Mouse (Mus musculus): ENCODE data around the gene Ncf4.

The Ncf4 gene

DNA sequence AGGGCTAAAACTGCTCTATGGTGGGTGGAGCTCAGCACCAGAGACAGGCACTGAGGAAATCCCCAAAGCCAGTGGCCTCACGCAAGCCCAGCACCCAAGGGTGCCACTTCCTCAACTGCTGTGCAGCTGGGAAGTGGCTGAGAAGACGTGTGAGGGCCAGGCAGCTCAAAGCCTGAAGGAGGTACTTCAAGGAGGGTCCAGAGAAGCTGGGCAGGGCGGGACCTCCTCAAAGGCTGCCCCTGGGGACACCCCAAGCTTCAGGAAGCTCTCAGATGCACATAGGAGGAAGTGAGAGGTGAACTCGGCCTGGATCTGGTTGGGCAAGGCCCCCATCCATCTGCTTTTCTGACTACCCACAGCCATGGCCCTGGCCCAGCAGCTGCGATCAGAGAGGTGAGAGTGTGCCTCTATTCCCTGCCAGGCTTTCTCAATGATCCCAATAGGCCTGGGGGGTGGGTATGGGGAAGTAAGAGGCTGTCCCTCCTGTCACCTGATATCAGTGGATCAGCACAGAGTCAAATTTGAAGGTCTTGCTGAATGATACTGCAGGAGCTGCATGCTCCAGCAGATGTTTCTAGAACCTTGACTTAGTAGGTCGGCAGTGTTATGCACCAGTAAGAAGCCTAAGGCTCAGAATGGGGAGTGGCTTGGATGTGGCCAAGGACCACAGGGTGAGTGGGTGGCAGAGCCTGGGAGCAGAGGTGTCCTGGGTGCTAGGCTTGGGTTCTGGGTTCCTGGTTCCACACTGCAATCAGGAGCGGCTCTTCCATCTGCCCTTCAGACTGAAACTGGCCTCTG is at the start of gene Ncf4:
Ncf4 (plus strand) TSS at position 107 of the 798 bp plus-strand sequence.
- WGBS = 76% methylated on average over 7 of the region's 7 CpGs

DNA sequence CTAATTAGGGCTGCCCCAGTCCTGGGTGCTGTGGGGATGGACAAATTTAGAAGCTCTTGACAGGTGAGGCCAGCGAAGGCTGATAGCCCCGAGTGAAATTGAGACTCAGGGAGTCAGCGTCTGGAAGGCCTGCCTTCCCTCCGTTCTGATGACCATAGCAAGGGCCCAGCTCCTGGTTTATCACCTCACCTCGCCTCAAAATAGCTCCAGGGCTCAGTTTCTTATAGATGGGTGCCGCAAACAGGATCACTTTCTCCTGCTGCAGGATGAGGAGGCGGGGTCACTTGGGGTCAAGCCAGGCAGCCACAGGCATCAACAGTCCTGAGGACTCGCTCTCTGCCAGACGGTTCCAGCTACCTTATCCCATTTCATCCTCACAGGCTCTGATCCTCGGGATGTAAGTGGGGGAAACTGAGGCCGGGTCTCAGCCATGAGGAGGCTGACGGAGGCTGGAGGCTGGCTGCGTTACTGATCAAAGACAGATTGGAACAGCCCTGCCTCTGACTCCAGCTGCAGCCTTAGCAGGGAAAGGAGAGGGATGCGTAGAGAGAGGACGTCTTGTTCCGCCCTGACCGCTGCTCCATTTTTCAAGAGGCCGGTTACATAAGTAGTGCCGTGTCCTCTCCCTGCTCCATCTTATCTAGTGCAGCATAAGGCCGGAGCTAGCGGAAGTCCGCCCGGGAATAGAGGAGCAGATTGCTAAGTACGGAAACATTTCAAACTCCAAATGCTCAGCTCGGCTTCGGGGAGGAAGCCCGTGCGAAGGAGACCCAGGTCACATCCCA is 49.3 kb upstream of the Ncf4 start:
- WGBS = 65% methylated on average over 28 of the region's 28 CpGs

DNA sequence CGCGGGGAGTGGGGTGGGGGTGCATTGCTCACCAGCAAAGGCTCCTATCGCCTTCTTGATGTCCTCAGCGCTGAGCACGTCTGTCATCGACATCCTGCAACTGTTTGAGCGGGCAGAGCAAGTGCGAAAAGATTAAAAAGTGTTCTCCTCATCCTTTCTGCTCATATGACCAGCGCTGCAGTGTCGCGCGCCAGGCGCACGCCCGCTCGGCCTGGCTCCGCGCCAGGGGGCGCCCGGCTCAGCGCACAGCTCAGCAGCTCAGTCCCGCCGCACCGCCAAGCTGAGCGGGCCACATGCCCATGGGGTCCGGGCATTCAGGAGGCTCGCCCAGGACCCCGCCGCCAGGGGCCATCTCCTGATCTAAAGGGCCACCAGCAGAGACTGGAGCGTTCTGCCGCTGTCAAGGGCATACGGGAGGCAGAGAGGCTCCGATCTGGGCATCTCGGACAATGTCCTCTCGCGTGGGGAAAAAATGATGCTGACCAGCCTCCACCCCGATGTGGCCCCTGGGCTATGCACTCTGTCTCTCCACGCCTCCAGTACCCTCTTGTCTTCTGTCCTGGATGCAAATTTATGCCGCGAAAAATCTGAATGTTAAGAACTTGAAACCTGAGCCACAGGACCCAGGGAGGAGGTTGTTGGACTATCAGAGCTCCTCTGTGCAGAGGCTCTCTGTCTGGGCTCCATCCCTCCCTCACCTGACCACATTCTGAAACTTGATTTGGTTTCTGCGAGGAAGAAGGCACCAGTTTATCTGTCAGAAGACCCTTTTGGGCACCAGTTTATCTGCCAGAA is 40.4 kb upstream of the Ncf4 start:
- WGBS = 5% methylated on average over 41 of the region's 41 CpGs

DNA sequence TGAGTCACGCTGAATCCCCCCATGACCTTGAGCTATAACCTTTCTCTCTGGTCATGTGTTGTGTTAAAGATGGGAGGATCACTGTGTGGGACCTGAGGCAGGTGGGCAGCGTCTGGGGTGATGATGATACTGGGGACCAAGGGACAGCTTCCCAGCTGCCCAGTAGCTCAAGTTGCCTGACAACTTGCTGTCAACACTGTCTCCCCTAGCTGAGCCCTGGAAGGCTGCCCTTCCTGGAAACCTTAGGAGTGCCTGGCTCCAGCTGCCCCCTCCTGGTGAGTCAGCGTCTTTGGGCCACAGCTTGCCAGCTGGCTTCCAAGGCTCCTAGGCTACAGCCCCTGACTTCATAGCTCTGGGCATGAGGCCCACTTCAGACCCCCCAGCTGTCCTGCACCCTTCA is 39.4 kb upstream of the Ncf4 start:
- 48% methylated on average over 3 of the region's 3 CpGs for WGBS

DNA sequence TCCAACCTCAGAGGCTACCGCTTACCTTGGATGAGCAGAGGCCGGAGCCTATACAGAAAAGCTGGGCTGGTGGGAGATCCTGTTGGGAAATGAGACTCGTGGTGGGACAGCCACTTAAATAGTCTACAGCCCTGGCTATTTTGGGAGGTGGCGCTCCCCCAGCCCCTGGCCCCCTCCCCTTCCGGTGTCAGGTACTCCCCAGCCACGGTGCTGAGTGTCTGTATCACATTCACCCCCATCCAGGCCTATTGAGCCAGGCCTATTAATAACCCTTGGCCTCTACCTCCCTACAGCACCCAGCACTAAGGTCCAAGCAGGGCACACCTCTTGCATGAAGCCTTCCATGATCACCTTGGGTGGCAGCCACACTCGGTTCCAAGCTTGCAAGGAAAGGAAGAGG is 38.3 kb upstream of the Ncf4 start, which contains the start of gene Pvalb:
Pvalb (minus strand) TSS at position 89 of the 400 bp plus-strand sequence.
- 91% methylated on average over 7 of the region's 7 CpGs for WGBS

DNA sequence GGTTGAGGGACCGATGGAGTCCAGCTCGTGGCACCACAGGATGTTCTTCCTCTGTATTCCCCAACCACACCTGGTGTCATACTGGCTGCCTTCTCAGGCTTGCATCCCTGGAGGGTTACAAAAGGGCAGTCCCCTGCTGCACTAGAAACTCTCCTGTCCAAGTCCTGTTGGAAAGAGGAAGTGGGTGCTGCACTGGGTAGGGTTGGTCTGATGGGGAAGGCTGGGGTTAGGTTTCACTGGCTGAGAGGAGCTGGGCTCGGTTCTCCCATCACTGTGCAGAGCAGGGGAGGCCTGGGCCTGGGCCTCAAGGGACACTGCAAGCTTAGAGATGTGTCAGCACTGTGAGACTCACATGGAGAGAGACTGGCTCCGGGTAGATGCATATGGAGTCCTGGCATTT is 34.4 kb upstream of the Ncf4 start:
- WGBS = 82% methylated on average over 4 of the region's 4 CpGs

DNA sequence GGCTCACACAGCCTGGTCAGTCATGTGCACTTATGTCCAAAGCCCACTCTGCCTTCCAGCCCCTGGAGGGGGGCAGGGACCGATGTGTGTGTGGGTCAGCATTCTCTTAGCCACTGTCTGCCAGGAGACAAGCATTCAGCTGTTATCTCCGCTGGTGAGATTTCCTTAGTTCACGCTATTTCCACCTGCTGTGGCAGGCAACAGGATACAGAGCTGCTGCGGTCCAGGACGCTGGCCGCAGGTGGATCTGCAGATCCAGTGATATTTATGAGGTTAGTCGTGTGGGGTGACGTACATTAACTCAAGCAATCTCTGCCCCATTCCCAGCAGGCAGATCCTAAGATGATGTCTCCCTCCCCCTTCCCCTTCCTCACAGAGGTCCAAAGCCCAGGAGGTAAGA is 33.2 kb upstream of the Ncf4 start:
- 85% methylated on average over 8 of the region's 8 CpGs for WGBS

DNA sequence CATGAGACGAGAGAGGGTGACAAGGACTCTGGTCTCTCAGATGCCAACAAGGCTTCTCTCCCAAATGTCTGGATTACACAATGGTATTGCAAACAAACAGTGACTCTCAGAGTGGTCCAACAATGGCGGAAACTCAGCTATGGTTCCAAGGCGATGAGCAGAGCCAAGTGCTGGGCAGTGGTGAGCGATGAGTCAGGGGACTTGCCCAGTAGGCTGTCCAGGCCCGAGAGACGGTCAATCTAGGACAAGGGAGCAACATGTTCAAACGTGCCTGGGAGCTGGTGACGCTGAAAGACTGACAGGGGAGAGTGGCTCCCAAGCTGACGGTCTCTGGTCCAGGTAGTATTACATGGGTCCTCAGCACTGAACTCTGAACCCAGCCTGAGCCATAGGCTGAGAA is 29.3 kb upstream of the Ncf4 start:
- 76% methylated on average over 9 of the region's 9 CpGs for WGBS

DNA sequence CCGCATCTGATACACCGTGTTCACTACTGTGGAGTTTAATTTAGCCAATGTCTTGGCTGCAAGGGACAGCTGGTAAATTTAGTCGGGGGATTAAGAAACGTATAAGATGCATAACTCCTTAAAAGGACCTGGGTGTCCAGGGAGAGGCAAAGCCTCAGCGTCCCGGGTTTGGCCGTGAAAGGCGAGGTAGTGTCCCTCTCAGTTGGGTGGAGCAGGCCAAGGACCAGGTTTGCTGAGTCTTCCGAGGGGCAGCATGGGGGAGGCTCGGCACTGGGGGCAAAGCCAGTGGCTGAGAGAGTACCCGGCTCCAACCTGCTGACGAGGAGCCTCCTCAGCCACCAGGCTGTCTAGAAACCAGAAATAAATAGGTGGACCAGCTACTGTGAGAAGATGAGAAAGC is 16.8 kb upstream of the Ncf4 start:
- WGBS = 82% methylated on average over 12 of the region's 12 CpGs

DNA sequence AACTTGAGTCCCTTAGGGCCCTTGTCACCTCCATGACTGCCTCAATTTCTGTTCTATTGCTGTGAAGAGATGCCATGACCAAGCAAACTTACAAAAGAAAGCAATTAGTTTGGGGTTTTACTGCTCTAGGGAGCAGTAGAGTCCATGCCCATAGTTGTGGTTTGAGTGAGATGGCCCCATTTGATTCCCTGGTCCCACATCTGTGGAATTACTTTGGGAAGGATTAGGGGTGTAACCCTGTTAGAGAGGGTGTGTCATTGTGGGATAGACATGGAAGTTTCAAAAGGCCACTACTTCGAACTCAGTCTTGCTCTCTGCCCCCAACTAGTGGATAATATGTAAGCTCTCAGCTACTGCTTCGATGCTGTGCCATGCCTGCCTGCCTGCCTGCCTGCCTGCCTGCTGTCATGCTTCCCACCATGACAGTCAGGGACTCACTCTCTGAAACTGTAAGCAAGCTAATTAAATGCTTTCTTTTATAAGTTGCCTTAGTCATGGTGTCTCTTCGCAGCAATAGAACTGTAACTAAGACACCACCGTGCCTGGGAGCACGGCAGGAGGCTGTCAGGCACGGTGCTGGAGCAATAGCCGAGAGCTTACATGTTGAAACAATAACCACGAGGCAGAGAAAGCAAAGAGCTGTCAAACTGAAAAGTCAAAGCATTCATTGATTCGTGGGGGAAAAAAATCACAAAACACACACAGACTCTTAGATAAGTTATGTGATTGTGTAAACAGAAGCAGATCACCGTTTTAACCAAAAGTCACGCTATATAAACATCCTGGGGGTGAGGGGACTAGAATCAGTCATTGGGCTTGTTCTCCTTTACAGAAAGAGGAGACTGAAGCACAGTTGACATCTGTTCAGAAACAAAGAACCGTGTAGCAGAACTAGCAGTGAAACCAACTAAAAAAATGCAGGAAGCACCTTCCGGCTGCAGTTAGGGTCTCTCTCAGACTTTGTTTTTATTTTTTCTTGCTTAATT is 13.0 kb upstream of the Ncf4 start:
- 28% methylated on average over 13 of the region's 13 CpGs for WGBS

DNA sequence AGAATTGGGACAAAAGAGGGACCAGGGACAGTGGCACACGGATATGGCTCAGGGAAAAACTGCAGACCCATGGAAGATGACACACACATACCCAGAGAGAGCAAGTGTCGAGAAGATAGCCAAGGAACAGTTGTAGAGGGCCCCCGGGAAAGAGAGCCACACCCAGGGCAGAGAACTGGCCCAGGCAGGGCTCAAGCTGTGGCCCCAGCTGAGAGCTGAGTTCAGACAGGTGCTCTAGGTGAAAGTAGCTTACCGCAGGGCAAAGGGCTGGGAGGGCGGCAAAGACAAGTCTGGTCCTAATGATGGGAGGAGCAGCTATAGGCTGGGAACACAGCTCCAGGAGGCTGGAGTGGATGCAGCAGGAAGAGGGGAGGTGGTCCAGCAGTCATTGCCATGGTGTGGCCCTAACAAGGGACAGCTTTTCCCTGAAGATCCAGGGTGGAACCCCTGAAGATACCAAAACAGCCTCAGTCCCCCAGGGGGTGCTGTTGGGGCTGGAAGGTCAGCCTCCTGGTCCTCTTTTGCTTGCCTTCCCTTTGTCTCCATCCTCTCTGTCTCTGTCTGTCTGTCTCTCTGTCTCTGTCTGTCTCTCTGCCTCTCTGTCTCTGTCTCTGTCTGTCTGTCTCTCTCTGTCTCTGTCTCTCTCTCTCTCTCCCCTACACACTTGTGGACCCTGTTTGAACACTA is 9.6 kb upstream of the Ncf4 start:
- 82% methylated on average over 5 of the region's 5 CpGs for WGBS

DNA sequence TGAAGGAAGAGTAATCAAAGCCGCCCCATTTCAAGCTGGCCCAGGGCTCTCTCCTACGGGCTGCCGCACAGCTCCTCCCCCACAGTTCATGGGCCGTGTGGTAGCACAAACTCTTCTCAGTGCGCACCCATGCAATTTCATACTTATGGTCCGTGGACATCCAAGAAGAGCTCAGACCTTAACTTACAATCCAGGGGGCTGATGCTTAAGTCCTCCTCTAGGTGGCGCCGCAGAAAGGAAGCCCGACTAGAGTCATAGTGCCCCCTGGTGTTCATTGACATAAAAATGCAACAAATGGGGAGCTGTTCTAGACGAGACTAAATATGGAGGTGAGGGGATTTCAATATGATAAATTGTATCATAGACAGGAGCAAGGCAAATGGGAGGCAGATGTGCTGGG is 5.1 kb upstream of the Ncf4 start:
- 28% methylated on average over 10 of the region's 10 CpGs for WGBS

DNA sequence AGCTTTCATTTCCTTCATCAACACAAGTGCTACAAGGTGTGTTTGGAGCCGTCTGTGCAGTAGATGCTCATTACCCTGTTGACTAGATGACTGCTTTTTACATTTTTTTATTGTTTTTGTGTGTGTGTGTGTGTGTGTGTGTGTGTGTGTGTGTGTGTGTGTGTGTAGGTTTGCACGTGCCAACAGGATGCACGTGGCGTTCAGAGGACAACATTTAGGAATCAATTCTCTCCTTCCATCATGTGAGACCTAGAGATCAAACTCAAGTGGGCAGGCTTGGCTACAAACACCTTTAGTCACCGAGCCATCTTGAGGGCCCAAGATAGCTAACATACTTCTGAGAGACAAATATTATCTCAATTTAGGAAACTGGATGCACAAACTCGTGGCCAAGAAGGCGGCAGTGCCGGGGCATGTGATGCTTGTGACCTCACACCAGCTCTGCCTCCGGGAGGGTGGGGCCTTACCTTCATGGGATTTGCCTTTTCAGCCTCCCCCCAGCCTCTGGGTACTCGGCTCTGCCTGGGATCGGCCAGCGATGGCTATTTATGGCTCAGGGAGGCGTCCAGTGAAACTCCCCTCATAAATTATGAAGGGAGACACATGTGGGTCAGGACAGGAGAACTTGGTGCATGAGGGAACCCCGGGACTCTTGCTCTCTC is 4.5 kb upstream of the Ncf4 start:
- WGBS = 75% methylated on average over 14 of the region's 14 CpGs

DNA sequence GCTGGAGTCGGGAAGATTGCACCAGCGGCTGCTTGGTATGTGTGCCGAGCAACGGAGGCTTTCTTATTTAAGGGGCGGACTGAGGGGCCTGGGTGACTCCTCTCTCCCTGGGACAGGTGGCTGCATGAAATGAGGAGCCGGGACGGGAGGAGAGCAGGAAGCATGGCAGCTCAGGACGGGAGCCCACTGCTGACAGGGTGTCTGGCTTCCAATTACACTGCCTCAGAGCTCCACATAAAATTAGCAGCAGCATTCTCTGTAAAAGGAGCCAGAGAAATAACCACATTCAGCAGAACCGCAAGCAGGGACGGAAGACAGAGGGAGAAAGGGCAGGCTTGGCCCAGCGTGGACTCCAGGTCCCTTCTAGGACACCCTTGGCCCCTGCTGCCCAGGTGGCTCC is 3.3 kb upstream of the Ncf4 start:
- WGBS = 43% methylated on average over 11 of the region's 11 CpGs

DNA sequence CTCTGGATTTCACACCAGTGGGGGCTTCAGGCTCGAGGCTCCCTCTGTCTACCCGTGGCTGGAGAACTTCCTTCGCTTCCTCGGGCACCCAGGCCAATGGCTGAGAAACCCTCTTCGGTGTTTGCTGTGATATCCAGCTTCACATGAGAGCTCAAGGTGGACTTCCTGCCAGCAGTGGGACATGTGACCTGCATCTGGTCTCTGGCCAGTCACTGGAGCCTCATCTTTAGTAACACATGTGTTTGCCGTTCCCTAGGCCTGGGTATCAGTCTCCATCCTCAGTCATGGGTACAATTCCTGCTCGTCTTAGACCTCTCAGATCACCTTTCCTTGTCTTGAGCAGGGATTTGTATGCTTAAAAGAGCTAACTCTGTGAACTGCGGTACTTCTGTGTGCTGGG is 1.5 kb upstream of the Ncf4 start:
- 81% methylated on average over 8 of the region's 8 CpGs for WGBS

DNA sequence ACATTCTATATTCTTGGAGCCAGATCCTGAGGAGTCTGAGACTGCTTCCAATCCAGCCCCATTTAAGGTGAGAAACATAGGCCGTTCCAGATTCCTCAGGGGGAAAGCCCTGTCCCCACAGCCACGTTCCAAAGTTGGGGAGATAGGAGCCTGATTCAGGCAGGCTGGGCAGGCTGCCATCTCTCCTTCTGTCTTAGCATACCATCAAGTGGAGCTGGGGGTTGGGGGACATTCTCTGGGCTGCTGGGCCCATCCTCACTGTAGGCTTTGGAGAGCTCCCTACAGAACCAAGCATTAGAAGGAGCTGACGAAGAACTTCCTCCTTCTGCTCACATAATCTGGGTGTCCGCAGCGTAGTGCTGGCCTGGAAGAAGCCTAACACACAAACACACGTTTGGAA is 827 bp upstream of the Ncf4 start:
- WGBS = 38% methylated on average over 6 of the region's 6 CpGs

DNA sequence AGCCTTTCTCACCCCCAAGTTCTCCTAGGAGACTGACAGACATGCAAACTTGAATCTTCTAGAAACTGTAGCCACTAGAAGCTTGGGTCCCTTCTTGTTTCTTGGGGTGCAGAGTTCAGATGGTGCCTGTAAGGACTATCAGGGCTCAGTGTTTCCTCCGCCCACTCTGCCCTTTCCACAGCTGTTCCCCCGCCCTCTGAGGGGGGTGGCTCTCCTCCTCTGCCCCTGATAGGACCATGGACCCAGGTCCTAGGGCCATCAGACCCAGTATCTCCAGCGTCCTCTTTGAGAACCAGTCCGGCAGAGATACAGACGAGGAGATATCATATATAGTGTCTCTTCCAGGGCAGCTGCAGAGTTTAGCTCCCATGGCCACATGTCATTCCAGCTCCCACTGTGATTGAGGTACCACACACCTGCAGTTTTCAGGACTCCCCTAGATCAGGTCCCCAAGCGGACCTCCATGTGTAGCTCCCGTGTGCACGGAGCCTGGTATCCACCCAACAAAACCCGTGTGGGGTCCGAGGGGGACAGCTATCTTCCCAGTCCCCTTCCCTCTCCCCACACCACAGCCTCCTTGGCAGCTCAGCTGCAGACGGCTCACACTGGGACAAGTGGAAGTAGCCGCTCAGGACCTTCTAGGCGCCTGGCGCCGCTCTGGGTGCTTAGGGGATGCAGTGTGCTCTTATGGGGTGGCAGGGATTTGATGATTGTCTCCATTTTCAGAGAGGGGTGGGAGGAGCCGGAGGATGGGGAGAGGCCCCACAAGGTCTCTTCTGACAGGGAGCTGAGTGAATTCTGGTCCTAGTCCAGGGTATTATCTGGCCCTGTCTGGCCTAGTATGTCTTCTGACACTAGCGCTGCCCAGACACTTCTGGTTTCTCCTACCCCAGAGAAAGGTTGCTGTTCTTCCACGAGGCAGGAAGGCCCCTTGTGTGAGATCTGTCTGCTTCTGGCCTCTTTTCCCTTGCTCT is 1.8 kb downstream of the Ncf4 start:
- 84% methylated on average over 18 of the region's 18 CpGs for WGBS

DNA sequence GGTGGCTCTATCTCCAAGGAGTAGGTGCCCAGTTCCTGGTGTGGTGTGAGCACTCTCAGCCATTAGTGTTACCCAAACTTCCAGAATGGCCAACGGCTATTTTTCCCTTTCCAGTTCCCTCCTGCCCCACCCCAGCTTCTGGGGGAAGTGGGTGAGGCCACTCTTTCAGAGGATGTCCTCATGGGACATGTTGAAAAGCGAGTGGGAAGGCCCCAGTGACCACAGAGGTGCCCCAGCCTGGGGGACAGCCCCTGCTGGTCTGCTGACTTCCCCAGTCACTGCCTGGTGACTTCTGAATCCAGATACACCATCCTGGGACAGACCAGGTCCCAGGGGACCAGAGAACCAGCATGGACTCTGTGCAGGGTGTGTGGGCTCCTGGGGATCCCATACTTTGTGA is 3.1 kb downstream of the Ncf4 start:
- 81% methylated on average over 2 of the region's 2 CpGs for whole genome bisulfite sequencing

DNA sequence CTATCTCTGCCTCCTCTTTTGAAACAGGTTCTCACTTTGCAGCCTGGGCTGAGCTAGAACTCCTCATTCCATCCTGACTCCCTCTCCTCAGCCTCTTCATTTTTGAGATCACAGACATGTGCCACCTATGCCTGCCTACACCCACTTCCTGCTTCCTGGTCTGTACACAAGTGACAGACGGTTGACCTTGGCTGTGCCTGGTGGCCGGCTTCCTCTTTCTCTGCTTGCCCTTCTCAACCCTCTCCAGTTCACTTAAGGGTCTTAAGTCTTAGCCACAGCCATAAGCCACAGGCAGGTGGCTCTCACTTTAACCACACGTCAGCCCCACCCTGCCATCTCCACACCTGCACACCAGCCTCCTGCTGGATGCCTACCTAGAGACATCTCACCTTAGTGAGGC is 3.8 kb downstream of the Ncf4 start:
- WGBS = 82% methylated on average over 3 of the region's 3 CpGs
